Mouse (Mus musculus): Measurements from ENCODE around the gene Setd5. TPM values are rescaled to one million over a fixed set of nuclear protein-coding genes. Genes with fewer than 3 reads are reported as not detected.

Gene Setd5
- polyA plus RNA-seq, 1 experiment from 2014 or later: 58.7 TPM

- Histone ChIP-seq H3K9ac (no peak overlapping the region), H3K4me1 (replicated peaks; ENCODE audit: control insufficient read depth, insufficient read depth, low read length) (no peaks in the 10 kb centered on the region), H3K27ac (no peak overlapping the region), H3K9me3 (ENCODE audit: control insufficient read depth, low read length) (no peaks in the 10 kb centered on the region), H3K27me3 (ENCODE audit: control insufficient read depth, insufficient read depth, low read length) (no peaks in the 10 kb centered on the region), H3K4me3 (replicated peaks; ENCODE audit: low read length) (no peak overlapping the region), H3K36me3 (replicated peaks; ENCODE audit: control insufficient read depth, insufficient read depth) (peaks cover 38% of the 10 kb centered on the region), H3K4me2 (replicated peaks) (no peak overlapping the region)
- 86% methylated on average over 3 of the region's 3 CpGs for WGBS
- ATAC-seq (ENCODE audit: low FRiP score) (no peak), DNase-seq (ENCODE audit: low spot score) (no peak)
Observed at GRCm38 (mm10) chr6:113169852-113170251, 92.7 kb downstream of the Setd5 start.

DNA sequence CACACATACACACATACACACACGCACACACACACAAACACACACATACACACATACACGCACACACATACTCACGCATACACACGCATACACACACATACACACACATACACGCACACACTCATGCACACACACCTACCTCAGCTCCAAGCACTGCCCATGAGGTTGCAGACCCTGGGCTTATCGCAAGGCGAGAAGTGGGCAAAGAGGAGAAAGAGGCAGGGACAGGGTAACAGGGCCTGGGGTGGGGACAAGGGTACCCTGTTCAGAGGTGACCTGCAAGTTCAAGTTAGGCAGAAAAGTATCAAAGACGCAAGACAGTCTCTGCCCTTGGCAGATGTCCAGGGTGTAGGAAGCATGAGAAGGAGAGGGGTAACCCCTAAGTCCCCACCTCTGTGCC is 93.5 kb downstream of the Setd5 start:
- no peak for ATAC-seq (ENCODE audit: low FRiP score)
- WGBS: 96% methylated on average over 8 of the region's 8 CpGs
- H3K27ac ChIP-seq: no peak overlapping the region
- no peaks in the 10 kb centered on the region for H3K4me1 ChIP-seq (replicated peaks; ENCODE audit: control insufficient read depth, insufficient read depth, low read length)
- no peak overlapping the region for H3K4me3 ChIP-seq (replicated peaks; ENCODE audit: low read length)
- H3K36me3 ChIP-seq (replicated peaks; ENCODE audit: control insufficient read depth, insufficient read depth): peaks cover 45% of the 10 kb centered on the region
- no peak for DNase-seq (ENCODE audit: low spot score)
- no peak overlapping the region for H3K4me2 ChIP-seq (replicated peaks)
- no peaks in the 10 kb centered on the region for H3K9me3 ChIP-seq (ENCODE audit: control insufficient read depth, low read length)
- H3K9ac ChIP-seq: no peak overlapping the region
- no peaks in the 10 kb centered on the region for H3K27me3 ChIP-seq (ENCODE audit: control insufficient read depth, insufficient read depth, low read length)

- ATAC-seq (ENCODE audit: low FRiP score): no peak
- no peaks in the 10 kb centered on the region for H3K4me1 ChIP-seq (replicated peaks; ENCODE audit: control insufficient read depth, insufficient read depth, low read length)
Observed at GRCm38 (mm10) chr6:113172011-113172410, 94.8 kb downstream of the Setd5 start.

DNA sequence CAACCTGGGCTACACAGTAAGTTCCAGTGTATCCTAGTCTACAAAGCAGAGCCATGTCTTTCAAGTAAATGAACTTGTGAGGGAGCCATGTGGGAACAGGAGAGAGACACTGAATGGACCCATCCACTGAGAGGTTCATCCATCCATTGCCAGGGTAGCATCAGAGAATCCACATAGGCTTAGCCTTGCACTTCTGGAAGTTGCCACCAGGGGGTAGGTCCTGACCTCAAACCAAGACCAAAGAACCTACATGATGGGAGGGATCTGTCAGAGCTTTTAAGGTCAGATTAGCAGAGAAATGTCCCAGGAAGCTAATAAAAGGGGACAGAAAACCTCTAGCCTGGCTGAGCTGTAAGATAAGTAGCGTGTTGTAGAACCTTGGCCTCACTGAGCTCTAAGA is 95.4 kb downstream of the Setd5 start:
- H3K36me3 ChIP-seq (replicated peaks; ENCODE audit: control insufficient read depth, insufficient read depth): peaks cover 55% of the 10 kb centered on the region
- H3K9me3 ChIP-seq (ENCODE audit: control insufficient read depth, low read length): no peaks in the 10 kb centered on the region
- no peaks in the 10 kb centered on the region for H3K27me3 ChIP-seq (ENCODE audit: control insufficient read depth, insufficient read depth, low read length)
- no peaks in the 10 kb centered on the region for H3K4me1 ChIP-seq (replicated peaks; ENCODE audit: control insufficient read depth, insufficient read depth, low read length)
- no peak overlapping the region for H3K27ac ChIP-seq
- ATAC-seq (ENCODE audit: low FRiP score): no peak
- WGBS: 67% methylated on average over 1 of the region's 1 CpGs
- H3K4me3 ChIP-seq (replicated peaks; ENCODE audit: low read length): no peak overlapping the region
- no peak overlapping the region for H3K9ac ChIP-seq
- no peak overlapping the region for H3K4me2 ChIP-seq (replicated peaks)
- peak; percentile 56 for DNase-seq (ENCODE audit: low spot score)

More at GRCm38 (mm10) chr6:113172011-113172410, 94.8 kb downstream of the Setd5 start:
- no peak overlapping the region for H3K9ac ChIP-seq
- no peak for DNase-seq (ENCODE audit: low spot score)
- H3K9me3 ChIP-seq (ENCODE audit: control insufficient read depth, low read length): no peaks in the 10 kb centered on the region
- peaks cover 52% of the 10 kb centered on the region for H3K36me3 ChIP-seq (replicated peaks; ENCODE audit: control insufficient read depth, insufficient read depth)
- no peak overlapping the region for H3K4me3 ChIP-seq (replicated peaks; ENCODE audit: low read length)
- no peak overlapping the region for H3K4me2 ChIP-seq (replicated peaks)
- H3K27me3 ChIP-seq (ENCODE audit: control insufficient read depth, insufficient read depth, low read length): no peaks in the 10 kb centered on the region
- no peak overlapping the region for H3K27ac ChIP-seq

- Histone ChIP-seq H3K4me2 (replicated peaks) (no peak overlapping the region), H3K9ac (no peak overlapping the region), H3K27ac (no peak overlapping the region), H3K4me1 (replicated peaks; ENCODE audit: control insufficient read depth, insufficient read depth, low read length) (peaks cover 22% of the 10 kb centered on the region), H3K4me3 (replicated peaks; ENCODE audit: low read length) (no peak overlapping the region), H3K9me3 (ENCODE audit: control insufficient read depth, low read length) (no peaks in the 10 kb centered on the region), H3K36me3 (replicated peaks; ENCODE audit: control insufficient read depth, insufficient read depth) (peaks cover 48% of the 10 kb centered on the region), H3K27me3 (ENCODE audit: control insufficient read depth, insufficient read depth, low read length) (no peaks in the 10 kb centered on the region)
- DNase-seq (ENCODE audit: low spot score) (no peak), ATAC-seq (ENCODE audit: low FRiP score) (no peak)
- 100% methylated on average over 3 of the region's 3 CpGs for WGBS
Observed at GRCm38 (mm10) chr6:113175469-113175868, 98.3 kb downstream of the Setd5 start.

DNA sequence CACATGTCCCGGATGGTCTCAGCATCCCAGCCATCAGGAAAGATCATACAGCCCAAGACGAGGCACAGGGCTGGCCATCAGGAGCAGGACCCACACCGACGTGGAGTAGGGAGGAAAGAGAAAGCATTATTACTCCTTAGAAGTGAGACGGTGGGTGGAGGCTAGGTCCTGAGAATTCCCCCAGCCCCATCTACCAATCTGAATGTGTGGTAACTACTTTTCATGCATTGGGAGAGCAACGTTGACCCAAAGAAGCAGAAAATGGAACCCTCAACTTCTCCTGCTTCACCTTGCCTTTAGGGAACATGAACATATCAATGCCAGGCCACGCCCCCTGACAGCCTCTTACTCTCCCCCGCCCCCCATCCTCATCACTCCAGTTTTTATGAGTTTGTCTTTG is 99.4 kb downstream of the Setd5 start:
- H3K27me3 ChIP-seq (ENCODE audit: control insufficient read depth, insufficient read depth, low read length): no peaks in the 10 kb centered on the region
- H3K4me1 ChIP-seq (replicated peaks; ENCODE audit: control insufficient read depth, insufficient read depth, low read length): peaks cover 22% of the 10 kb centered on the region
- H3K27ac ChIP-seq: no peak overlapping the region
- DNase-seq (ENCODE audit: low spot score): no peak
- ATAC-seq (ENCODE audit: low FRiP score): no peak
- no peak overlapping the region for H3K4me3 ChIP-seq (replicated peaks; ENCODE audit: low read length)
- no peak overlapping the region for H3K4me2 ChIP-seq (replicated peaks)
- no peak overlapping the region for H3K9ac ChIP-seq
- H3K9me3 ChIP-seq (ENCODE audit: control insufficient read depth, low read length): no peaks in the 10 kb centered on the region
- WGBS: 86% methylated on average over 8 of the region's 8 CpGs
- peaks cover 37% of the 10 kb centered on the region for H3K36me3 ChIP-seq (replicated peaks; ENCODE audit: control insufficient read depth, insufficient read depth)

DNA sequence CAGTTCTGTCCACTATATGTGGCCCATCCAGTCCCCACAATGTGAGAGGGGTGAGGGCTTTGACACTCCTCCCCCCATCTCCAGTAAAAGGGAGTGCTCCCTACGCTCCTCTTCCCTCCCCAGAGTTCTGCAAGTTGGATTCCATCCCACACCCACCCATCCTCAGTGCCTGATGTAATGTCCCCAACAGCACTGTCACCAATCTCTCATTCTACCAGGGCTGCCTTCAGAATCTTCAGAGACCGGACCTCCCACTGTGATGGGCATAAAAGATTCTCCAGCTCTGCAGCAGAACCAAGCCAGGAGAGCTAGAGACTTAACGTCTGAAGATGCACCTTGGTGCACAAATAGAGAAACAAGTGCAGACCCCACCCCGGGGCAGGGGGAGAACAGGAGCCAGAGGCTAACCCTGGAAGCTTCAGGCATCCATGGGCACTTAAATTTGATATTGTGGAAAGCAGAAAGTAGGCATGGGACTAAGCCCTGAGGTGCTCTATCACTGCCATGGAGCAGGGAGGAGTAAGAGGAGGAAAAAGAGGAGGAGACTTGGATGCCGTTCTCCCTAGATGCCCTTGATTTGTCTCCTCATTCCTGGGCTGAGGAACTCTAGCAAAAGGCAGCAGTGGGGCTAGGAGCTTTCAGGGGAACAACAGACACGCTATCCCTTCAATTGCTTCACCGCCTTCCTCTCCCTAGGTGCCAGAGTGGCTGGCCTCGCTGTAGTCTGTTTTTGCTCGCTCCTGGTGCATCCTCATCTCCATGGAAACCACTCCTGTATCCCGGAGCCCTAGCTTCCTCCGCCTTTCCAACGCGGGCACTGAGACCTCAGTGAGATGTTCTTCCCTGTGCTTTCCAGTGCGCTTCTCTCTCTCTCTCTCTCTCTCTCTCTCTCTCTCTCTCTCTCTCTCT is 101.4 kb downstream of the Setd5 start:
- peak overlapping the region; percentile 79 for H3K27ac ChIP-seq
- ATAC-seq (ENCODE audit: low FRiP score): peak; percentile 90
- H3K4me1 ChIP-seq (replicated peaks; ENCODE audit: control insufficient read depth, insufficient read depth, low read length): peaks cover 22% of the 10 kb centered on the region
- no peaks in the 10 kb centered on the region for H3K9me3 ChIP-seq (ENCODE audit: control insufficient read depth, low read length)
- H3K4me2 ChIP-seq (replicated peaks): peak overlapping the region; percentile 43
- 16% methylated on average over 14 of the region's 14 CpGs for WGBS
- peak overlapping the region; percentile 47 for H3K9ac ChIP-seq
- no peaks in the 10 kb centered on the region for H3K27me3 ChIP-seq (ENCODE audit: control insufficient read depth, insufficient read depth, low read length)
- H3K36me3 ChIP-seq (replicated peaks; ENCODE audit: control insufficient read depth, insufficient read depth): peaks cover 28% of the 10 kb centered on the region
- DNase-seq (ENCODE audit: low spot score): peak; percentile 67
- peak overlapping the region; percentile 3; the same call in 1 of the 2 replicates for H3K4me3 ChIP-seq (replicated peaks; ENCODE audit: low read length)

- H3K36me3 ChIP-seq (replicated peaks; ENCODE audit: control insufficient read depth, insufficient read depth): peaks cover 21% of the 10 kb centered on the region
- H3K4me3 ChIP-seq (replicated peaks; ENCODE audit: low read length): 0 out of 2 replicates have a peak overlapping the region, but pooled peaks have one; percentile 3
- H3K9me3 ChIP-seq (ENCODE audit: control insufficient read depth, low read length): no peaks in the 10 kb centered on the region
- H3K27ac ChIP-seq: peak overlapping the region; percentile 79
- ATAC-seq (ENCODE audit: low FRiP score) (peak; percentile 50; the same call in 1 of the 2 replicates), DNase-seq (ENCODE audit: low spot score) (no peak)
- H3K9ac ChIP-seq: peak overlapping the region; percentile 47
- H3K4me2 ChIP-seq (replicated peaks): peak overlapping the region; percentile 43
- H3K27me3 ChIP-seq (ENCODE audit: control insufficient read depth, insufficient read depth, low read length): no peaks in the 10 kb centered on the region
- H3K4me1 ChIP-seq (replicated peaks; ENCODE audit: control insufficient read depth, insufficient read depth, low read length): peaks cover 22% of the 10 kb centered on the region
- 20% methylated on average over 4 of the region's 4 CpGs for WGBS
Observed at GRCm38 (mm10) chr6:113179195-113179733, 102.1 kb downstream of the Setd5 start.

- Histone ChIP-seq H3K27me3 (ENCODE audit: control insufficient read depth, insufficient read depth, low read length) (no peaks in the 10 kb centered on the region), H3K4me2 (replicated peaks) (no peak overlapping the region), H3K9me3 (ENCODE audit: control insufficient read depth, low read length) (no peaks in the 10 kb centered on the region), H3K27ac (no peak overlapping the region), H3K9ac (no peak overlapping the region), H3K4me3 (replicated peaks; ENCODE audit: low read length) (no peak overlapping the region), H3K4me1 (replicated peaks; ENCODE audit: control insufficient read depth, insufficient read depth, low read length) (peaks cover 11% of the 10 kb centered on the region), H3K36me3 (replicated peaks; ENCODE audit: control insufficient read depth, insufficient read depth) (peaks cover 12% of the 10 kb centered on the region)
- WGBS: 61% methylated on average over 9 of the region's 9 CpGs
- DNase-seq (ENCODE audit: low spot score) (no peak), ATAC-seq (ENCODE audit: low FRiP score) (no peak)
Observed at GRCm38 (mm10) chr6:113184163-113184562, 107.0 kb downstream of the Setd5 start.
